Mouse (Mus musculus): Measurements from ENCODE around the gene Sox6. TPM values are rescaled to one million over a fixed set of nuclear protein-coding genes. Genes with fewer than 3 reads are reported as not detected.

Sox6 gene
- total RNA-seq, 1 experiment from 2014 or later, result not detected

GRCm38 (mm10) chr7:115783982-115784917, 254.3 kb downstream of the Sox6 start:
- no peak for ATAC-seq (replicated peaks; ENCODE audit: insufficient number of reproducible peaks, low FRiP score, low TSS enrichment, poor library complexity, severe bottlenecking)

- no peak for ATAC-seq (replicated peaks; ENCODE audit: insufficient number of reproducible peaks, low FRiP score, low TSS enrichment, poor library complexity, severe bottlenecking)
Measured at GRCm38 (mm10) chr7:115780148-115780547, 258.4 kb downstream of the Sox6 start.

GRCm38 (mm10) chr7:115779544-115779943, 259.1 kb downstream of the Sox6 start:
- no peak for ATAC-seq (replicated peaks; ENCODE audit: insufficient number of reproducible peaks, low FRiP score, low TSS enrichment, poor library complexity, severe bottlenecking)

- ATAC-seq (replicated peaks; ENCODE audit: insufficient number of reproducible peaks, low FRiP score, low TSS enrichment, poor library complexity, severe bottlenecking), result no peak
Measured at GRCm38 (mm10) chr7:115776736-115777135, 261.9 kb downstream of the Sox6 start.

GRCm38 (mm10) chr7:115776324-115776723, 262.3 kb downstream of the Sox6 start:
- no peak for ATAC-seq (replicated peaks; ENCODE audit: insufficient number of reproducible peaks, low FRiP score, low TSS enrichment, poor library complexity, severe bottlenecking)

GRCm38 (mm10) chr7:115766316-115766715, 272.3 kb downstream of the Sox6 start:
- no peak for ATAC-seq (replicated peaks; ENCODE audit: insufficient number of reproducible peaks, low FRiP score, low TSS enrichment, poor library complexity, severe bottlenecking)

- ATAC-seq (replicated peaks; ENCODE audit: insufficient number of reproducible peaks, low FRiP score, low TSS enrichment, poor library complexity, severe bottlenecking), result no peak
Measured at GRCm38 (mm10) chr7:115763851-115764250, 274.7 kb downstream of the Sox6 start.

- ATAC-seq (replicated peaks; ENCODE audit: insufficient number of reproducible peaks, low FRiP score, low TSS enrichment, poor library complexity, severe bottlenecking), result no peak
Measured at GRCm38 (mm10) chr7:115758172-115758571, 280.4 kb downstream of the Sox6 start.

- ATAC-seq (replicated peaks; ENCODE audit: insufficient number of reproducible peaks, low FRiP score, low TSS enrichment, poor library complexity, severe bottlenecking), result no peak
Measured at GRCm38 (mm10) chr7:115755272-115755671, 283.3 kb downstream of the Sox6 start.

- no peak for ATAC-seq (replicated peaks; ENCODE audit: insufficient number of reproducible peaks, low FRiP score, low TSS enrichment, poor library complexity, severe bottlenecking)
Measured at GRCm38 (mm10) chr7:115754216-115754615, 284.4 kb downstream of the Sox6 start.

GRCm38 (mm10) chr7:115752121-115752634, 286.4 kb downstream of the Sox6 start:
- ATAC-seq (replicated peaks; ENCODE audit: insufficient number of reproducible peaks, low FRiP score, low TSS enrichment, poor library complexity, severe bottlenecking), result no peak

- ATAC-seq (replicated peaks; ENCODE audit: insufficient number of reproducible peaks, low FRiP score, low TSS enrichment, poor library complexity, severe bottlenecking), result no peak
Measured at GRCm38 (mm10) chr7:115751083-115751482, 287.5 kb downstream of the Sox6 start.

- no peak for ATAC-seq (replicated peaks; ENCODE audit: insufficient number of reproducible peaks, low FRiP score, low TSS enrichment, poor library complexity, severe bottlenecking)
Measured at GRCm38 (mm10) chr7:115750275-115750825, 288.2 kb downstream of the Sox6 start.

GRCm38 (mm10) chr7:115747541-115747940, 291.1 kb downstream of the Sox6 start:
- no peak for ATAC-seq (replicated peaks; ENCODE audit: insufficient number of reproducible peaks, low FRiP score, low TSS enrichment, poor library complexity, severe bottlenecking)

GRCm38 (mm10) chr7:115745672-115746253, 292.8 kb downstream of the Sox6 start:
- ATAC-seq (replicated peaks; ENCODE audit: insufficient number of reproducible peaks, low FRiP score, low TSS enrichment, poor library complexity, severe bottlenecking), result no peak

- ATAC-seq (replicated peaks; ENCODE audit: insufficient number of reproducible peaks, low FRiP score, low TSS enrichment, poor library complexity, severe bottlenecking), result no peak
Measured at GRCm38 (mm10) chr7:115734137-115734536, 304.5 kb downstream of the Sox6 start.

GRCm38 (mm10) chr7:115732824-115733223, 305.8 kb downstream of the Sox6 start:
- no peak for ATAC-seq (replicated peaks; ENCODE audit: insufficient number of reproducible peaks, low FRiP score, low TSS enrichment, poor library complexity, severe bottlenecking)

GRCm38 (mm10) chr7:115726776-115727175, 311.8 kb downstream of the Sox6 start:
- no peak for ATAC-seq (replicated peaks; ENCODE audit: insufficient number of reproducible peaks, low FRiP score, low TSS enrichment, poor library complexity, severe bottlenecking)

- no peak for ATAC-seq (replicated peaks; ENCODE audit: insufficient number of reproducible peaks, low FRiP score, low TSS enrichment, poor library complexity, severe bottlenecking)
Measured at GRCm38 (mm10) chr7:115724404-115724803, 314.2 kb downstream of the Sox6 start.

All from monocyte, adult 5-6 weeks (primary cell).